Mouse (Mus musculus) gastrocnemius, postnatal 36 days (tissue): ENCODE data around the gene Gm45208. TPM values are rescaled to one million over a fixed set of nuclear protein-coding genes. Genes with fewer than 3 reads are reported as not detected.
"Not testable (repeated sequence)": the region's sequence is repeated elsewhere in the genome, so short reads cannot be mapped to it uniquely, and the experiment has no call there.

Experiments used
- DNase-seq, 2 experiments: peaks; one replicate each; pipeline ENCODE4 v3.0.0; 2022
- intact Hi-C: fragments of 180-260 bp; cut with DNase I; formaldehyde crosslinking; loops from one replicate; pipeline ENCODE4 v1.15.1; 2025
- long read RNA-seq, 2 experiments: library from polyadenylated mRNA; stranded (forward); transcript quantifications; one replicate each; pipeline ENCODE4 v2.0.0; 2021
- total RNA-seq, 2 experiments: library from RNA; stranded (reverse); gene quantifications; 2 replicates each; pipeline ENCODE4 v1.2.3; 2021

Gm45208 gene
- not detected for total RNA-seq
- long read RNA-seq, experiment 1, partial matches to known transcripts, result 0 of 4 reads
- long read RNA-seq, experiment 1, other reads (novel, unspliced or antisense), result 4 of 4 reads
- long read RNA-seq, experiment 2, partial matches to known transcripts, result 0 of 14 reads
- long read RNA-seq, experiment 2, other reads (novel, unspliced or antisense), result 14 of 14 reads

DNA sequence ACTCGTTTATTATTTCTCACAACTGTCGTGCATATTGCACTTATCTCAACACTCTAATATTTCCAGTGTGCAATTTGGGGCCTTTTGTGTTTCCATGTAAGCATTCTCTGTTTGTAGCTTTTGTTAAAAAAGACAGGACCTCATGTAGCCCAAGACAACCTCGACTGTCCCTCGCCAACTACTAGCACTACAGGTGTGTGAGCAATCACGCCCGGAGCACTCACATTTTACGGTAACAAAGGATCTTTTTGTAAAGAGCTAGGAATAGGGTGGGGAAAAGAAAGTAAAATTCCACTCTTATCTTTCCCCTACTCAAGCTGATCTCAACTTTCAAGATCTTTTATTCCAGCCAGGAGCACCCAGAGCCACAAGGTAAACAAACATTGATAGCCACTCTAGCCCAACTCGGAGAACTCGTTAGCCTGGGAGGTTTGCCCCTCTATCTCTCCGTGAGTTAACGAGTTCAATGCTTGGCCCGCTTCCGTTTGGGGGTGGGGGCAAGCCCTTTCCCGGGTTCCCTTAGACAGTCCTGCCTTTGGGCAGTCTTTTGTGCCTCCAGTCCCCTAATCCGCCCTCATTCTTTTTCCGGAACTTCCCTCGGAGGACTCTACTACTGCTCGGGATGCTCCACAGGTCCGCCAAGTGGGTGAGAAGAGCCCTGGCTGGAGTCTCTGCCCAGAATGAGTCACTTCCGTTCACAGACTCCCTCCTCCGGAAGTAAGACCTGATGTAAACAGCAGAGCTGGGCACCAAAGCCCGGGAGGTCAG is at the start of gene Gm45208:
TSS of gene Gm45208 (plus strand) at position 732 of the 768 bp plus-strand sequence.
- intact Hi-C loops, result no loop called here
- peak; percentile 43 to 71 for DNase-seq

- DNase-seq, result no peak
- intact Hi-C loops, result no loop called here
Observed at GRCm38 (mm10) chrX:7672739-7673138, 49.3 kb upstream of the Gm45208 start.

GRCm38 (mm10) chrX:7673578-7674281 is 48.3 kb upstream of the Gm45208 start:
- intact Hi-C loops, result no loop called here
- DNase-seq, result no peak

DNA sequence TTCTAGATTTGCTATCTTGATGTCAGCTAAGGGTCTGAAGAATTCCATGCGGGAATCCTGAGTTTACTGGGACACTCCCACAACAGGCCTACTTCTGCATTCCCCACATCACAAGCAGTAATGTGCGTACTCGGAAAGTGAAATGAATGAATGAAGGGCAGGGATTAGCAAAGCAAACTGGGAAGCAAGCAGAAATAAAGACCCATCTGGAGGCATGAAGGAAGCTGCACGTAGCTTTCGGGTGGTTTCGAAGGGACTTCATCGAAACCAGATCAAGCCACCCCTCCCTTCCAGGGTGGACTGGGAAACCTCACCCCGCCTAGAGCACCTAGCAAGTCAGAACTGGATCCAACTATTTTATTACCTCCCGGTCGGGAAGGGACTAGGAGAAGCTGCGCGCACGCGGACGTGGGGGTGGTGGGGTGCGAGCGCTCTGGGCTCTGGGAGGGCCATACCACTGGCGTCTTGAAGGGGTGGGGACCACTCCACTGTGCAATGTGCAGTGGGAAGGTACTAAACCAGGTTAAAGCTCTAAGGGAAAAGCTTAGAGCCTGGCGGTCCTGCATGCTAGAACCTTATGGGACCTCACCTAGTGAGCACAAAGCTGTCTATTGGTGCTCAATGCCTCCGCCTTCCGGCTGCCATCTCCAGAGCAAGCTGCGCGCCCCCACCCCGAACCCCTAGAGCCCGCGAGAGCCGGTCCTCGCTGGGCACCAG is 47.6 kb upstream of the Gm45208 start:
- intact Hi-C loops, result no loop called here
- no peak for DNase-seq

DNA sequence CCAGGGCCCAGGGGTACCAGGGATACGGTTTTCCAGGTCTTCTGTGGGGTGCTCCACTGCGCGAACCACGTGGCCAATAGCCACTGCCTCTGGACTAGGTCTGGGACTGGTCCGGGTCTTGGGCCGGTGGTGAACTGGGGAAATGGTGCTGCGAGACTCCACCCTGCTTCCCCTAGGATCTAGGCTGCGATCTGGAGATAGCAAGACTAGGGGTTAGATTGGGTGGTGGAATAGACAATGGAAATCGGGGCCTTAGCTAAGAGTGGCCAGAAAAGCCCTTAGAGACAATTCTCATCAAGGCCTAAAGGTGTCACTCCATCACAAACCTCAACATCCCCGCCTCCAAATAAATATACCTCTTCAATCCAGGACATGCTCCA is 47.1 kb upstream of the Gm45208 start:
- DNase-seq, result no peak
- intact Hi-C loops, result no loop called here

- no peak for DNase-seq
- intact Hi-C loops, result no loop called here
Observed at GRCm38 (mm10) chrX:7678986-7679385, 43.1 kb upstream of the Gm45208 start.

DNA sequence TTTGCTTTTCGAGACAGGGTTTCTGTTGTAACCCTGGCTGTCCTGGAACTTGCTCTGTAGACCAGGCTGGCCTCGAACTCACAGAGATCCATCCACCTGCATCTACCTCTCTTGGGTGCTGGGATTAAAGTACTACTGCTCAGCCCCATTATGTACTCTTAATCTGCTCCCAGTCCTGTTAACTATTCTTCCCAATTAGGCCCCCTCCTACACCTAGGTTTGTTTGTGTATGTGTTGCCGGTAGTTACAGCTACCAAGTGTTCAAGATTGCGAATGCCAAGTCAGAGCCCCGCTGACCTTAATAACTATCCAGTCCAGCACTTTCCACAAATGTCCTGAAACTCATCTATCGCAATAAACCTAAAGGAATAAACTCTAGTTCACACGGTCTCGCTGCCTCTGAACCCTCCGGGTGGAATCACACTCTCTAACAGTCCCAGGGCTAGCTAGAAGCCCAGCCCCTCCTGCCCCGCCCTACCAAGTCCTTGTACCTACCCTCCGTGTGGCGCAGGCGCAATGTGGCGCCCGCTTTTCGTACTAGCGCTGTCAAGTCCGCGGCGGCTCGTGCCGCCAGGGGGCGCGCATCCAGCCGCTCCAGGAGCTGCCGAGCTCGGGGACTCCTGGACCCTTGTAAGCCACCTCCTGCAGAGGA is 42.5 kb upstream of the Gm45208 start:
- DNase-seq, result peak; percentile 87 to 88
- intact Hi-C loops, result no loop called here

DNA sequence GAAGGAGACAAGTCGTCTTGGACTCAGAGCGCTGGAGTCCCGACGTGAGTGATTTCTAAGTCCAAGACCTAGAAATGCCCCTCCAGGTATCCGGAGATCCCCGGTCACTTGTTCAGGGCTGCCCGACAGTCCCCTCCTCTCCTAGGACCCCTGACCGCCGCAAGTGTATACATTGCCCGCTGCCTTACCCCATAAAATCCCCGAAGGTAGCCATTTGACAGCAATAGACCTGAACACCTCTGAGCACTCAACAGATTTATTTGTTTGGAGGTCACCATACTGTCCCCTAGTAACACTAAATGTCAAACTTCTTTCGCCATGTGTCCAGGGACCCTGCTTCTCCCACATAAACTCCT is 42.0 kb upstream of the Gm45208 start:
- intact Hi-C loops, result no loop called here
- DNase-seq, result no peak

DNA sequence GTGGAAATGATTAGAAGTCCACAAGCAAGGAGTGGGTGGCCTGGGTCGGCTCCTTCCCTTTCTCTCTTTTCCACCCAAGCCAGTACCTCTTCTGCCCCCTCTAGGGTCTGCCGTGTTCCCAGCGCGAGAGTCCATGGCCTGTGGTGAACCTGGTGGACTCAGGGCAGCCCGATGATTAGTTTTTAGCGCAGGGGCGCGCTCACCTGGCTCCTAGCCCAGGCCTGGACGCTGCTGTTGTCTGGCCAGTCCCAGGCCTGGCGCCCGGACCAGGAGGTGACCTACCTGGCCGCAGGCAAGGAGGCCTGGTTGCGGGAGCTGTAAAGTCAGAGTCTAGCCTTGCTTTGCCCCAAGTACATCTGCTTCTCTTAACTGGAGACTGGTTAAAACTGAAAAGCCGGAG is 41.2 kb upstream of the Gm45208 start, which contains the start of gene Magix:
TSS of gene Magix (minus strand) at position 388 of the 400 bp plus-strand sequence.
- DNase-seq, result peak in 1 of 2 experiments; percentile 31
- intact Hi-C loops, result no loop called here

DNA sequence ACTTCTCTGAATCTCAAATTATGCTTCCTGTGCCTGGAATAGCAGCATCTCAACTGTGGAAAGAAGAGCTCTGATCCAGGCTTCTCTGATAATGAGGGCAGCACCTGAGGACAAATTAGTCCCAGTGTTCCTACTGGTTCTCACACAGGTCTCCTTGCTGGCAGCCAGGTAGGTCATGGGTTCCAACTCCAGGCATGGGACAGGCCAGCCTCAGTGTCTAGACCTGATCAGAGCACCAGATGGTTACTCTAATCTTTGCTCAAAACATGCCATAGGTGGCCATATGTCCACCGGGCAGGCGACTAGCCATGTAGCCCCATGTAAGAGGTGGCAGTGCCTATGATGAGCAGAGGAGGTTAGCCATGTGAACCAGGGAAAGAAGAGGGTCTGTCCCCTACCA is 33.7 kb upstream of the Gm45208 start:
- intact Hi-C loops, result no loop called here
- no peak for DNase-seq

GRCm38 (mm10) chrX:7690486-7690885 is 31.6 kb upstream of the Gm45208 start:
- intact Hi-C loops, result loop anchor here (10.0 kb wide), 2 partner anchors 116 to 266 kb away; partner anchors contain the start of genes Foxp3 and Ppp1r3f
- DNase-seq, result no peak

- DNase-seq, result no peak
- intact Hi-C loops, result loop anchor here (10.0 kb wide), 2 partner anchors 118 to 268 kb away; partner anchors contain the start of genes Foxp3 and Ppp1r3f
Observed at GRCm38 (mm10) chrX:7692862-7693261, 29.2 kb upstream of the Gm45208 start.

DNA sequence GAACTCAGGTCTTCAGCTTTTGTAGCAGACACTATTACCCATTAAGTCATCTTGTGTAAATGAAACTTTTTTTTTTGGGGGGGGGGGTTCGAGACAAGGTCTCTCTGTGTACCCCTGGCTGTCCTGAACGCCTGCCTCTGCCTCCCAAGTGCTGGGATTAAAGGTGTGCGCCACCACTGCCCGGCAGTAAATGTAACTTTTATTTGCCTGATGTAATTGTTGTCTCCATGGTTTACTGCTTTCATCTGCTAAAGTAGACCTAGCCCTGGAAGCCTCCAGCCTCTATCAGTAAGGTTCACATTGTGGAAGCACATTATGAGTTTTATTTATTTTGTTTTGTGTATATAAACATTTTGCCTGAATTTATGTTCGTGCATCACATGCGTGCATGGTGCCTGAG is 25.5 kb upstream of the Gm45208 start:
- intact Hi-C loops, result loop anchor here (10.0 kb wide), 2 partner anchors 122 to 272 kb away; partner anchors contain the start of genes Foxp3 and Ppp1r3f
- DNase-seq, result no peak

DNA sequence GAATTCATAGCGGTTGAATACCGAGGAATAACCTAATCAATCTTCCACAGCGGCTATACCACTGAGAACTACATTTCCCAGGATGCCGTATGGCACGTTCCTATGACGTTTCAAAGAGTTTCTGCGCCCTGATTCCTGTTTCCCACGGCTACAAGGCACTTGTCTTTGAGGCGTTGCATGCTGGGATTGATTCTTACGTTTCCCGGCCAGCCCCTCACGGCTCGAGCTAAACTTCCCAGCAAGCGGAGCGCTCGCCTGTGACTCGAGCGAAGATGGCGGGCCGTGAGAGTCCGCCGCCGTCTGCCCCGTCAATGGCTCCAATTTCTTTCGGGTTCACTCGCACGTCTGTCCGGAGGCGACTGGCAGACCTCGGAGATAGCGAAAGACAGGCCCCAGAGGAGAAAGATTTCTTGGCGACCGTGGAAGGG is 25.1 kb upstream of the Gm45208 start, which contains the start of gene Gpkow:
TSS of gene Gpkow (plus strand) at position 178 of the 428 bp plus-strand sequence.
- intact Hi-C loops, result loop anchor here (10.0 kb wide), 2 partner anchors 122 to 272 kb away; partner anchors contain the start of genes Foxp3 and Ppp1r3f
- DNase-seq, result peak; percentile 49 to 76

- DNase-seq, intact Hi-C loops: not testable (repeated sequence)
Observed at GRCm38 (mm10) chrX:7713764-7714134, 8.3 kb upstream of the Gm45208 start.

GRCm38 (mm10) chrX:7714135-7714899 is 7.7 kb upstream of the Gm45208 start, which contains the start of gene Wdr45:
Gene Wdr45 (plus strand): TSS chrX:7714333.
- intact Hi-C loops, result not testable (repeated sequence)
- peak; percentile 84 to 91 for DNase-seq

DNA sequence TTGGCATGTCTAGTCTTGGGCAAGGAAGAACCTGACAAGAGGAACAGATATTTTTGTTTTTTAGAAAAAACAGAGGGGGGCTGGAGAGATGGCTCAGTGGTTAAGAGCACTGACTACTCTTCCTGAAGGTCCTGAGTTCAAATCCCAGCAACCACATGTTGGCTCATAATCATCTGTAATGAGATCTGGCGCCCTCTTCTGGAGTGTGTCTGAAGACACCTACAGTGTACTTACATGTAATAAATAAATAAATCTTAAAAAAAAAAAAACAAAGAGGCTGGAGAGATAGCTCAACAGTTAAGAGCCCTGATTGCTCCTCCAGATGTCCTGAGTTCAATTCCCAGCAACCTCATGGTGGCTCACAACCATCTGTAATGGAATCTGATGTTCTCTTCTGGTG is 6.0 kb upstream of the Gm45208 start:
- DNase-seq, intact Hi-C loops: not testable (repeated sequence)

DNA sequence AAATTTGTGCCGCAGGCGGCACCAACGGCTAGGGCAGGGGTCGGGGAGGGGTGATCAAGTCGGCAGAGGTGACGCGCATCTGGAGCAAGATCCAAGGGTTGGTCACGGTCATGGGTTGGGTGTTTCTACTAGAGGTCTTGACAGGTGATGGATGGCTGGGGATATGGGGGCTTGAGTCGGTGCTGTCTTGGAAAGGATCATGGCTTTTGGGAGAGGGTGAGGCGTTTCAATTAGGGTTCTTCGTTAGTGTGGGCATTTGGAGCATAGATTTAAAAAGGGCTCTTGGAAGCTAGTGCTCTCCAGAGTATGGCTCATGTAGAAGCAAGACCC is 202 bp downstream of the Gm45208 start:
- DNase-seq, result no peak
- intact Hi-C loops, result no loop called here

DNA sequence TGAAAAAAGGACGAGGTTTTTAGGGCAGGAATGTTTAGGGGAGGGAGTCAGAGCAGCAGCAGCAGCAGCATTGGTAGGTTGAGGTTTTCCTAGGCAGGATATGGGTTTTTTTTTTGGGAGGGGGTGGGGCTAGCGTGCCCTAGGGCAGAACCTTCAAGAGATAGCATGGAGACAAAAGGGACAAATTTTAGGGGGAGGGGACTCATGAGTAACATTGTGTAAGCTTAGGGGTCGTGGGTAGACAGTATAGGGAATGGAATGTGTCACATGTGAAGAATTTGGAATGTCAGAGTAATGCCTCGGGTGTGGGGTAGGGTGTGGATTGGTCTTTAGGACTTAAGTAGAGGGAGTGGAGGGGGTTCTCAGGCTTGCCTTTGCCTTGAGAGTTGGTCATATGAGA is 646 bp downstream of the Gm45208 start:
- intact Hi-C loops, result no loop called here

More for the DNA sequence above, 646 bp downstream of the Gm45208 start:
- DNase-seq, result no peak
